Mouse (Mus musculus) spleen, adult 12 weeks (tissue): ENCODE results near the gene 1700066M21Rik.

Source experiments
- DNase-seq: peaks from one replicate; pipeline ENCODE4 v3.0.0; 2022; ENCODE audit warnings: low spot score

The 1700066M21Rik gene

GRCm38 (mm10) chr1:57377376-57378341 lies at the start of gene 1700066M21Rik:
Gene 1700066M21Rik (plus strand): TSS chr1:57377620.
- peak; percentile 93 for DNase-seq

GRCm38 (mm10) chr1:57329285-57330093 lies 47.9 kb upstream of the 1700066M21Rik start:
- no peak for DNase-seq

GRCm38 (mm10) chr1:57330228-57330627 lies 47.2 kb upstream of the 1700066M21Rik start:
- DNase-seq: no peak

- DNase-seq: no peak
Measured at GRCm38 (mm10) chr1:57332040-57332439, 45.4 kb upstream of the 1700066M21Rik start.

- DNase-seq: no peak
Measured at GRCm38 (mm10) chr1:57333550-57334213, 43.7 kb upstream of the 1700066M21Rik start.

- no peak for DNase-seq
Measured at GRCm38 (mm10) chr1:57335200-57335599, 42.2 kb upstream of the 1700066M21Rik start.

- no peak for DNase-seq
Measured at GRCm38 (mm10) chr1:57339156-57339796, 38.1 kb upstream of the 1700066M21Rik start.

GRCm38 (mm10) chr1:57341197-57341596 lies 36.2 kb upstream of the 1700066M21Rik start:
- DNase-seq: no peak

GRCm38 (mm10) chr1:57347487-57347886 lies 29.9 kb upstream of the 1700066M21Rik start:
- no peak for DNase-seq

- no peak for DNase-seq
Measured at GRCm38 (mm10) chr1:57351941-57352340, 25.5 kb upstream of the 1700066M21Rik start.

GRCm38 (mm10) chr1:57358546-57358945 lies 18.9 kb upstream of the 1700066M21Rik start:
- no peak for DNase-seq

GRCm38 (mm10) chr1:57367446-57367845 lies 10.0 kb upstream of the 1700066M21Rik start:
- DNase-seq: no peak

- DNase-seq: no peak
Measured at GRCm38 (mm10) chr1:57369111-57369510, 8.3 kb upstream of the 1700066M21Rik start.

- no peak for DNase-seq
Measured at GRCm38 (mm10) chr1:57370451-57370850, 7.0 kb upstream of the 1700066M21Rik start.

- DNase-seq: no peak
Measured at GRCm38 (mm10) chr1:57375276-57375675, 2.1 kb upstream of the 1700066M21Rik start.

GRCm38 (mm10) chr1:57376806-57377205 lies 614 bp upstream of the 1700066M21Rik start:
- no peak for DNase-seq

- no peak for DNase-seq
Measured at GRCm38 (mm10) chr1:57386519-57386918, 9.1 kb downstream of the 1700066M21Rik start.

GRCm38 (mm10) chr1:57387876-57388275 lies 10.5 kb downstream of the 1700066M21Rik start:
- DNase-seq: no peak

GRCm38 (mm10) chr1:57388402-57389155 lies 11.2 kb downstream of the 1700066M21Rik start:
- DNase-seq: no peak

GRCm38 (mm10) chr1:57390993-57391790 lies 13.8 kb downstream of the 1700066M21Rik start:
- no peak for DNase-seq
